Mouse (Mus musculus) MEL (cell line): ENCODE results near the gene Mpl. TPM values are rescaled to one million over a fixed set of nuclear protein-coding genes. Genes with fewer than 3 reads are reported as not detected.

Source experiments
- DNase-seq: peaks from one replicate; pipeline ENCODE4 v3.0.0; 2011; ENCODE audit warnings: low read depth, low spot score
- H3K27ac ChIP-seq: 2 replicates; pipeline ENCODE4 v1.5.1; 2012; ENCODE audit warnings: low read depth, mild to moderate bottlenecking, control low read depth, low read length, moderate library complexity; ENCODE audit not compliant: control insufficient read depth
- H3K27me3 ChIP-seq, 2 experiments: fragments of 150-350 bp in 1 of 2; sonication (generic) in 1 of 2; 2 replicates each; pipeline ENCODE4 v1.6.1; 2012; ENCODE audit warnings: low read length in 2 of 2, mild to moderate bottlenecking in 2 of 2, improper control_type of control experiment in 1 of 2, moderate library complexity in 1 of 2; ENCODE audit not compliant: insufficient read depth in 2 of 2, control insufficient read depth in 1 of 2
- H3K36me3 ChIP-seq, 2 experiments: 2 replicates each; pipeline ENCODE4 v1.6.1; 2012 to 2014; ENCODE audit warnings: low read length in 2 of 2, improper control_type of control experiment in 1 of 2, inconsistent platforms in 1 of 2, mild to moderate bottlenecking in 1 of 2; ENCODE audit not compliant: insufficient read depth in 2 of 2, control insufficient read depth in 1 of 2
- H3K4me1 ChIP-seq, 2 experiments: fragments of 150-350 bp in 1 of 2; sonication (generic) in 1 of 2; 2 replicates each; pipeline ENCODE4 v1.6.1; 2012; ENCODE audit warnings: low read length in 2 of 2, improper control_type of control experiment in 1 of 2, mild to moderate bottlenecking in 1 of 2; ENCODE audit not compliant: insufficient read depth in 2 of 2, control insufficient read depth in 1 of 2
- H3K4me3 ChIP-seq, 2 experiments: fragments of 150-350 bp in 1 of 2; sonication (generic) in 1 of 2; 2 replicates each; pipeline ENCODE4 v1.5.1; 2012; ENCODE audit warnings: low read depth in 2 of 2, low read length in 2 of 2, mild to moderate bottlenecking in 2 of 2, moderate library complexity in 2 of 2, control low read depth in 1 of 2, improper control_type of control experiment in 1 of 2; ENCODE audit not compliant: control insufficient read depth in 1 of 2, insufficient read depth in 1 of 2
- H3K79me2 ChIP-seq: 2 replicates; pipeline ENCODE4 v1.6.1; 2012; ENCODE audit warnings: mild to moderate bottlenecking, low read length, moderate library complexity; ENCODE audit not compliant: control insufficient read depth, poor library complexity, insufficient read depth
- H3K9ac ChIP-seq: 2 replicates; pipeline ENCODE4 v1.6.1; 2012; ENCODE audit warnings: low read depth, mild to moderate bottlenecking, control low read depth, low read length, moderate library complexity; ENCODE audit not compliant: control insufficient read depth, poor library complexity, severe bottlenecking
- H3K9me3 ChIP-seq: fragments of 150-350 bp; sonication (generic); replicated peaks from 2 replicates; pipeline ENCODE4 v1.6.1; 2012; ENCODE audit warnings: mild to moderate bottlenecking, low read length, improper control_type of control experiment, moderate library complexity; ENCODE audit not compliant: insufficient read depth
- BHLHE40 ChIP-seq: IDR thresholded peaks from 2 replicates; pipeline ENCODE4 v1.6.1; 2012; ENCODE audit warnings: low read depth, mild to moderate bottlenecking, inconsistent platforms, low read length, improper control_type of control experiment, borderline replicate concordance
- E2F4 ChIP-seq: IDR thresholded peaks from 2 replicates; pipeline ENCODE4 v1.6.1; 2011; ENCODE audit warnings: low read depth, low read length, improper control_type of control experiment, borderline replicate concordance
- ELF1 ChIP-seq: IDR thresholded peaks from 2 replicates; pipeline ENCODE4 v1.6.1; 2014; ENCODE audit warnings: low read depth, mild to moderate bottlenecking, inconsistent platforms, low read length, improper control_type of control experiment, moderate library complexity
- GABPA ChIP-seq: IDR thresholded peaks from 2 replicates; pipeline ENCODE4 v1.6.1; 2012; ENCODE audit warnings: low read depth, mild to moderate bottlenecking, inconsistent platforms, low read length, improper control_type of control experiment, moderate library complexity
- HCFC1 ChIP-seq: IDR thresholded peaks from 2 replicates; pipeline ENCODE4 v1.6.1; 2012; ENCODE audit warnings: low read depth, mild to moderate bottlenecking, inconsistent platforms, low read length, improper control_type of control experiment, moderate library complexity
- JUND ChIP-seq: IDR thresholded peaks from 2 replicates; pipeline ENCODE4 v1.6.1; 2011; ENCODE audit warnings: low read depth, mild to moderate bottlenecking, improper control_type of control experiment, low read length
- MAX ChIP-seq: IDR thresholded peaks from 2 replicates; pipeline ENCODE4 v1.6.1; 2011; ENCODE audit warnings: low read length, improper control_type of control experiment
- MAZ ChIP-seq: IDR thresholded peaks from 2 replicates; pipeline ENCODE4 v1.6.1; 2012; ENCODE audit warnings: low read depth, mild to moderate bottlenecking, inconsistent platforms, low read length, improper control_type of control experiment
- MXI1 ChIP-seq: IDR thresholded peaks from 2 replicates; pipeline ENCODE4 v1.6.1; 2011; ENCODE audit warnings: mild to moderate bottlenecking, low read depth, low read length, improper control_type of control experiment
- NELFE ChIP-seq: IDR thresholded peaks from 2 replicates; pipeline ENCODE4 v1.6.1; 2011; ENCODE audit warnings: low read depth, low read length, improper control_type of control experiment
- POLR2A ChIP-seq, 2 experiments: IDR thresholded peaks; 2 replicates each; pipeline ENCODE4 v1.6.1; 2011 to 2012; ENCODE audit warnings: low read length in 2 of 2, mild to moderate bottlenecking in 2 of 2, control low read depth in 1 of 2, improper control_type of control experiment in 1 of 2, low read depth in 1 of 2, moderate library complexity in 1 of 2; ENCODE audit not compliant: control insufficient read depth in 1 of 2, insufficient read depth in 1 of 2, poor library complexity in 1 of 2
- POLR2AphosphoS2 ChIP-seq: IDR thresholded peaks from 2 replicates; pipeline ENCODE4 v1.6.1; 2011; ENCODE audit warnings: low read length, improper control_type of control experiment
- SIN3A ChIP-seq: IDR thresholded peaks from 2 replicates; pipeline ENCODE4 v1.6.1; 2012; ENCODE audit warnings: low read length, improper control_type of control experiment, inconsistent platforms
- SMC3 ChIP-seq: IDR thresholded peaks from 2 replicates; pipeline ENCODE4 v1.6.1; 2011; ENCODE audit warnings: low read depth, low read length, improper control_type of control experiment
- TBP ChIP-seq: IDR thresholded peaks from 2 replicates; pipeline ENCODE4 v1.8.0; 2011; ENCODE audit warnings: low read depth, low read length, improper control_type of control experiment
- polyA plus RNA-seq, 2 experiments: library from polyadenylated mRNA; stranded (reverse) in 1 of 2; unstranded in 1 of 2; fragments of >175 nt in 1 of 2; fragments of >200 nt in 1 of 2; gene quantifications; 2 replicates each; pipeline versions ENCODE4 v1.2.1 to v1.2.4; 2012; ENCODE audit warnings: low replicate concordance in 2 of 2, low read depth in 1 of 2; ENCODE audit not compliant: insufficient read length in 2 of 2, insufficient read depth in 1 of 2, missing spikeins in 1 of 2
- total RNA-seq: library from RNA; depleted of rRNA; stranded (reverse); fragments of 300-350 nt; gene quantifications from 2 replicates; pipeline ENCODE4 v1.2.3, GENCODE M21; 2012; rRNA removed

Mpl gene
- total RNA-seq (0.04 TPM in 1 of 2 replicates, not detected in the other), polyA plus RNA-seq (under 1 TPM in 1 of 2 experiments, not detected in 1; 0.04 TPM)

DNA sequence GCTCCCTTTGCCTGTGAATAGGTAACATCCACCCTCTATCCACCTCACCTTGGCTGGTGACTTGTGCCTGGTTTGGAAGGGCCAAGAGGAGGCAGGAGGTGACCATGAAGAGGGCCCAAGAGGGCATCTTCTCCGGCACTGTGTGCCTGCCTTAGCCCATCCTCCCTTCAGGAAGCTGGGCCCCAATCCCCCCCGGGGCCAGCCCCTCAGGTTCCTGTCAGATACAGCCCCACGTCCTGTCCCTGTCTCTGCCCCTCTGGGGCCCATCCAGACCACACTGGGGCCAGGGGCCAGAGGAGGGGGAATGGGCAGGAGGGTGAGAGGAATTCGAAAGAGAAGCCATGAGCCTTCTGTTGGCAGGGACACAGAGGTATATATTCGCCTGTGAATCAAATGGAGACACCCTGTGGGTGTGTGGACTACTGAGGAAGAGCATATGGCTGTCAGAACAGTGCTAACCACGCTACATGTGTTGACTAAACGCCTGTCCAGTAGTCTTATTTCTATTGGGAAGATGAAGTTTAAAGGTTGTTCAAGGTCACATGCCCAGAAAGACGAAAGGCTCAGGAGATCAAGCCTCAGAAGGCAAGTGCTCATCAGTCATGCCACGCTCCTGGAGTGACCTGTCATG lies at the start of gene Mpl:
Gene Mpl (minus strand): TSS at position 169 of the 631 bp plus-strand sequence.
- Histone ChIP-seq H3K36me3 (no peaks in the 10 kb centered on the region), H3K79me2 (no peaks in the 10 kb centered on the region), H3K4me3 (no peak within 1 kb of the TSS), H3K27me3 (peaks cover 2 to 8% of the 10 kb centered on the region in 2 experiments), H3K27ac (no peak within 1 kb of the TSS)
- DNase-seq, result no peak
- no peak for TF ChIP-seq BHLHE40
- TF ChIP-seq, all 39 proteins: peak for 0
- Histone ChIP-seq H3K9ac (no peak within 1 kb of the TSS), H3K4me1 (no peaks in the 10 kb centered on the region), H3K9me3 (no peaks in the 10 kb centered on the region)

DNA sequence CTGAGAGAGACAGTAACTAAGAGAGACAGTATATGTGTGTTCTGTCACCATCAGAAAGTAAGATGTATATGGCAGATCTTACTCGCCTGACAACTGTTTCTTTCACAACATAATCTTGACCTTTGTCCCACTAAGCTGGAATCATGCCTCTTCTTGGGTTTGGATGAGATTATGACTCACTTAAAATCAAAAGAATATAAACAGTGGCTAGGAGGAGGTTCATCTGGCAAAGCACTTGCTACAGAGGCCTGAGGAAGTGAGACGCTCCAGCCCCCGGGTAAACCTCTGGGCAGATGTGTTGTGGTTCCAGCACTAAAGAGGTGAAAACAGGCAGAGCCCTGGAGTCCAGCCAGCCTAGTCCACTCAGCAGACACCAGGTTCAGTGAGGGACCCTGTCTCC lies 48.2 kb upstream of the Mpl start:
- TF ChIP-seq HCFC1 (no peak), MXI1 (no peak), GABPA (no peak), ELF1 (no peak), E2F4 (no peak), JUND (no peak), MAZ (no peak), POLR2AphosphoS2 (no peak), SMC3 (no peak), NELFE (no peak)

DNA sequence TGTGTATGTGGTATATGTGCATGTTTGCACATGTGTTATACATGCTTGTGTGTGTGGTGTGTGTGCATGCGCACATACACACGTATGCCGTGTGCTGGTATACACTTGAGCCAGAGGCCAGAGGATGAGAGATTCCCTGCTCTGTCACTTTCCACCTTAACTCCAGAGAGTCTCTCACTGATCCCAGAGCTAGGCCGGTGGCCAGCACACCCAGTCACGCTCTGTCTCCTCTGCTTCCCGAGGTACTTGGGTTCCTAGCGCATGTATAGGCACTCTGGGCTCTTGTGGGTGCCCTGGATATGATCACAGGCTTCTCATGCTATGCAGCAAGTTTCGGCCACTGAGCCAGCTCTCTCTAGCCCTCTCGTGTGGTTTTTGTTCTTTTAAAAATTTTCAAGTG lies 43.5 kb upstream of the Mpl start:
- H3K4me3 ChIP-seq, result no peak overlapping the region
- TF ChIP-seq MAX (no peak), POLR2A (IDR thresholded peaks at IDR 0.05; ENCODE audit: control insufficient read depth in 1 of 2, insufficient read depth in 1 of 2, low read depth in 1 of 2, low read length in 2 of 2, poor library complexity in 1 of 2) (no peak), TBP (no peak), POLR2AphosphoS2 (no peak), SIN3A (no peak), HCFC1 (no peak)
- TF ChIP-seq, all 39 proteins: peak for 0
- DNase-seq, result no peak

More for the DNA sequence above, 48.2 kb upstream of the Mpl start:
- Histone ChIP-seq H3K9ac (no peak overlapping the region), H3K27me3 (peaks cover 0 to 4% of the 10 kb centered on the region in 2 experiments; a peak in 2 of 4 replicates), H3K4me3 (no peak overlapping the region), H3K27ac (no peak overlapping the region), H3K4me1 (no peaks in the 10 kb centered on the region), H3K36me3 (no peaks in the 10 kb centered on the region), H3K79me2 (no peaks in the 10 kb centered on the region), H3K9me3 (no peaks in the 10 kb centered on the region)
- no peak for DNase-seq

More for the DNA sequence above, 43.5 kb upstream of the Mpl start:
- no peaks in the 10 kb centered on the region for H3K36me3 ChIP-seq
- H3K27me3 ChIP-seq, result peaks cover 0 to 2% of the 10 kb centered on the region in 2 experiments; a peak in 2 of 4 replicates
- no peaks in the 10 kb centered on the region for H3K9me3 ChIP-seq
- no peak overlapping the region for H3K9ac ChIP-seq
- no peaks in the 10 kb centered on the region for H3K79me2 ChIP-seq
- no peaks in the 10 kb centered on the region for H3K4me1 ChIP-seq
- no peak overlapping the region for H3K27ac ChIP-seq
